Mouse (Mus musculus) heart, adult 11 months (tissue): ENCODE measurements around the gene Rps27l.
A peak's percentile ranks its signal among the peaks of the same experiment; 100 is the strongest.

Source experiments
- DNase-seq: peaks from one replicate; pipeline ENCODE4 v3.0.0; 2022

Rps27l gene

DNA sequence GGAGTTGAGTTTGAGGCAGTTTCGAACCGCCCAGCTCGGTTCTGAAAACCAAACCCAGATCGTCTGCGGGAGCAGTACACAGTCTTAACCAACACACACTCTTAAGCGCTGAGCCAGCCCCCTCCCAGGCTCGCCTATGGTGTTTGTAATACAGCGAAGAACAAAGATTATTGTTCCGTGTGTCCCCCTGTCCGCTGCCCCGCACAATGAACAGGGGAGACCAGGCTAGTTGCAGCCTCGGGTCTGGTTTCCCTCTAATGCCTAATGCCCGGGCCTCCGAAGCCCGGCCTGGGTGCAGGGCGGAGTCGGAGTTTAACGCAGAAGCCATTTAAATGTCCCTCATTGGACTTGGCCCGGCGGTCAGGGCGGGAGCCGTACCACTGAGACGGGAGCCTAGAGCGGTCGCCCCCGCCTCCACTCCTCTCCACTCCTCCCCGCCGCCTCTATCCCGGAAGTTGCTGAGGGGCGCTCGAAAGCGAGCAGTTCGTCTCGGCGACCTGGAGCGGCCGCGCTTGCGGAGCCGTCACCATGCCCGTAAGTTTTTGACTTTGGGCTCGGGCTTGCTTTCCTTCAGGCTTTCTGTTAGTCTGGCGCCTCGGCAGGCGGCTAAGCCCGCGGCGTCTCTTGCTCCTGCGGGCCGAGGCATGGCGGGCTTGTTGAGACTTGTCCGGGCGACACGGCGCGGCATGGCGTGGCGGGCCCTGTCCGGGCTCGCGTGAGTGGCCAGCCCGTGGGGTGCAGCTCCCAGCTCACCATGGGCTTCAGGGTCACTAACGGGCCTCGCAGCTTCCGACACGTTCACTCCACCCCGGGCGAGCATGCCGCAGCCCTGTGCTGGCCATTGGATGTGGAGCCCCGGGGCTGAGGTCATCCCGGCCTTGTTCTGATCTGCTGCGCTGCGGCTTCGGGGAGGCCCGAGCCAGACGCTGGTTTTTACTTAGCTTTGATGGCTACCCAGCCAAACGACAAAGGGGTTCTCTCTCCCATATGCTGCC lies at the start of gene Rps27l:
Gene Rps27l, plus strand, starts transcription at position 440 of the 995 bp plus-strand sequence.
- DNase-seq: peak; percentile 100

DNA sequence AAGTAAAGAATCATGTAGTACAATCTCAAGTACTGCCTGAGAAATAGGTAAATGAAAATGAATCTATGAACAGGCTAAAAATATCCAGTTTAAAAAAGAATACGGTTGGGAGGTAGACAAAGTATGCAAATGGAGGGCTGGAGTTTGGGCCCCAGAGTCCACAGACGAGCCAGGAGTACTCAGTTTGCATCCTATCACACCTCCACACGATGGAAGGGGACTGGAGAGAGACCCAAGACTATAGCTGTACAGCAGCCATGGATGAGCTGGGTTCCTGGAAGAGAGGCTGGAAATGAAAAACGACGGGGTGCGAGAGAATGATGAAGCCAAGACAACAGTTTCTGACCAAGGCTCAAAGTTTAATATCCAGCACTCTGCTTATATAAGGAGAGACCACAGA lies 48.9 kb upstream of the Rps27l start:
- peak; percentile 66 for DNase-seq

DNA sequence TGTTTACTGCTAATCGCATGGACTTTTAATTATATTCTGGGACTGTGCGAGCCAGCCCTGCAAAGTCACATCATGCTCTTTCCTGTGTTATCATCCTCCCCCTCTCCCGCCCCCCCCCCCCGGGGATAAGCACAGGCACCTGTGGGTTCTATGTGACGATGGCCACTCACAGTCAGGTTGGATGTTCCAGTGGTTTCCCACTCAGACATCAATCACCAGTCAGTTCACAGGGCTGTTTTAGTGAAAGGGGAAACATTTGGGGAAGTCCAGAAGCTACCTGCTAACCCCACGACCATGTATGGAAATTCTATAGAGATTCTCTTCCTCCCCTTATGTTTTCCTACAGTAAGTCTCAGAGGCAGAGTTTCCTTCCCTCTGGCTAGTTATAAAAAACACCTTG lies 48.0 kb upstream of the Rps27l start:
- no peak for DNase-seq

DNA sequence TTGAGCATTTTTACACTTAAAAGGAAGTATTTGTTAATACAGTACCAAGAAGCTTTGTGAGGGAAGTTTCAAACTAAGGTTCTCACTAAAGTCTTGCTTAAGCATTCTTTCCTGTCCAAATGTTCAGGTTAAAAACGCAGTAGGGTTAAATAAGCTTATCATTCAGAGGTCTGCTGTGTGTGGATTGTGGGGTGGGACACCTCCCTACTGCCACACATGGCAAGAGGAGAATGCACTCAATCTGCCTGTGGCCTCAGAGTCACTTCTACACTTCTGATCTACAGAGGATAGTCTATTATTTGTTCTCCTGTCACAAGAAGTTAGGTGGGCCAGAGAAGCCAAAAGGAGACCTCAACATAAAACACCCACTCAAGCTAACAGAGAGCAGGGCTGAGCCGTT lies 46.8 kb upstream of the Rps27l start:
- no peak for DNase-seq

DNA sequence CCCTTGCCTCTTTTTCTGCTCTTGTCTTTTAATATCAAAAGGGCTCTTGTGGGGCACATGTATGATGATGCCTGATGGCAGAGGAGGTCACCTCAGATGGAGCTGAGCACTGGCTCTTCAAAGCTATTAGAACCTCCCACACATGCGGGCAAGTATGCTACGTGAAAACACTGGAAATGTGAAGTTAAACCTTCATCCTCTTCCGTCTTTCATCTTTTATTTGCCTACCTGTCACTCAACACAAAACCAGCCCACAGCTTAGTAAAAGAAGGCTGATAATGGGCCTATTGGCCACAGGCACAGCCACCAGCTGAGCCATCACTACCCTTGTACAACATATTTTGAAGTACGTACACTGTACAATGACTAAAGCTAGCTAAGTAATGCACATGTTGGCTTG lies 46.4 kb upstream of the Rps27l start:
- DNase-seq: no peak

DNA sequence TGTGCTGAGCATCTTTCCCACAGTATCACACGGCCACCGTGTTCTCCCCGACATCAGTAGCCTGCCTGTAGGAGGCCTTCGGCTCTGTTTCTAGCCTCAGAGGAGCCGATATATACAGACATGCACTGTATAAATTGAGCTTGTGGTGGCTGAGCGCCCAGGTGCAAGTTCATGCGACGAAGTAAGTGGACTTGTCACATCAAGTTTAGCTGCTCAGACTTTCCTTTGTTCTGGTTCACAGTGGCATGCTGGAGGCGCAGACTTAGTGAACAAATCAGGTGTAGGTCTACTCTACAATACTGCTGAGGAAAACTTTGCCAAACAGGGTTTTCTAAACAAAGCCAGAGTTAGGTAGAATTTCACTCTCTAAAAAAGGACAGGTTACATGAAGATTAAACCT lies 39.9 kb upstream of the Rps27l start:
- DNase-seq: peak; percentile 54

DNA sequence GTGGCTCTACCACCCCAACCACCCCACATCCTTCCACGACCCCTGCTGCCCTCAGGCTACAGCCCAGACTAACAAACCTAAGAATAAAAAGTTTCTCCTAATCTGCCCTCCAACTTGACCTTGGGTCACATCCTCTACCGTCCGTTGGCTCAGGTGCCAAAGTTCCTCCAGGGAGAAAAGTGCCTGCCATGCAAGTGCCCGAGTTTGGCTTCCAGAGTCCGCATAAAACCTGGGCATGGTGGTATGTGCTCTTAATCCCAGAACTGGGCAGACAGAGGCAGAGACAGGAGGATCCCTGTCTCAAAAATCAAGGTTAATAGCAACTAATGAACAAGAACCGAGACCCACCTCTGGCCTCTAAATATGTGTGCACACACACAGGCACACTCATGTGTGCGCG lies 38.8 kb upstream of the Rps27l start:
- DNase-seq: peak; percentile 83

DNA sequence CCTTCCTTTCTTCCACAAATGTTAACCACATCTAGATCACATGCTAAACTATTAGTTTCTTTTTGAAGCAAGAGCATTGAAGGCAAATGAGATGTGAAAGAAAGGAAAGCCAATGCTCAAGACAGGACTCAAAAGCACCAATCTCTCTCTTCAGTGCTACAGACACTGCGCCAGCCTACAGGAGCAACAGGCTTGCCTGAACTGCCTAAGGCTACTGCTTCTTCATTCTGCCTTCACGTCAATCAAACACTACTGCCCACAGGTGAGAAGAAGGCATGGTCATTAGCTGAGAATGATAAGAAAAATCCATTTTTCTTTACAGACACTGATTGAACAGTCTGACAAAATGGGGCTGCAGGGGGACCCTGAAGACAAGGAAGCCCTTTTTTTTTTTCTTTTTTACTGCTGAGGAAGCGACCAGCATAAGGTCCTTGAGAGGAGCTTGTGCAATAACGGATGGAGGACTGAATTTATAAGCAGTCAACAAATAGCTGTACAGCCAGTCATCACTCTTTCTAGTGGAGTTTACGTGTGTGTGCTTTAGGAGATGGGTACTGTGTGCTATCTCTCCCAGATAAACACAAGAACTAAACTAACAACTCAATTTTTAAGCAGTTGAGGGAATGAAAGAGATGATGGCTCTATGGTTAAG lies 38.0 kb upstream of the Rps27l start:
- DNase-seq: peak; percentile 81

DNA sequence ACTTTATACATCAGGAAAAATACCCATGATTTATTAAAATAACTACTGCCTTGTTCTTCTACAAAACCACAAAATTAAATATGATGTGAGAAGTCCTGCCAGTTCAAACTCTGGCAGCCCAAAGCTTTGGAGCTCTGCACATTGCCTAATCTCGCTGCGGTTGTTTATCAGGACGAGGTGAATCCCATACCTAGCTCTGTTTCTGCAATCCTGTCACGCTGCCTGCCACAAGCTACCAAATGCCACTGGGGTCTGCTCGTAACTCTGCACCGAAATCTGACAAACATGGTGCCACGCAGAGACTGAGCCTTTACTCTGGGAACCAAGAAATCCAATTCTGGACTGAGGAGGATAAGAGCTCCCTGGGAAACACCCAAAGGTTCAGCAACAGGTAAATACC lies 36.0 kb upstream of the Rps27l start:
- DNase-seq: peak; percentile 79

DNA sequence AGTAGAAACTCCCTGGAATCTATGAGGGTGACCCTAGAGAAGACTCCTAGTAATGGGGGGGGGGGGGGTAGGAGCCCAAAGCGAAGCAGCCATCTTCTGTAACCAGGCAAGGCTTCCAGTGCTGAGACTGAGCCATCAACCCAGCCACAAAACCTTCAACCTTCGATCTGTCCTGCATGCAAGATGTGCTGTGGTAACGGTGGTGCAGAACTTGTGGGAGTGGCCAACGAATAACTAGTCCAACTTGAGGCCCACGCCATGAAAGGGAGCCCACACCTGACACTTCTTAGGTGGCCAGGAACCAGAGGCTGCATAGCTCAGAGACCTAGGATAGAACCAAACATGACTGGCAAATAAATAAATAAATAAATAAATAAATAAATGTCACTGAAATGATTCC lies 35.2 kb upstream of the Rps27l start:
- peak; percentile 86 for DNase-seq

DNA sequence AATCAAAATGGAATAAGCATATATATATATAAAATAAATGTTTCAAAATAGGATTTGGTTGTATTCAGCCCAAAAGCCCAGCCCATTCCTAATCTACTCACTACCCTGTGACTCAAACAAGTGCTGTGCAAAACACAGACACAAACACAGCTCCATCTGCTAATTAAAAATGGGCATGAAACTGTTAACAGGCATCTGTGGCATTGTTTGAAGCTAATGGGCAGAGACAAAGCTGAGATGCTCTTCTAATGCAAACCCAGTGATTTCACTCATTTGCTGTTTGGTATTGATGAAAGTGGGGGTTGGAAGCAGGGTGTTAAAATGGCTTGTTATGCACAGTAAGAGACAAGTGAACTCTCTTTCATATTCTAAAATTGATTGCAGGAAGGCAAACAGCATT lies 33.6 kb upstream of the Rps27l start:
- peak; percentile 18 for DNase-seq

DNA sequence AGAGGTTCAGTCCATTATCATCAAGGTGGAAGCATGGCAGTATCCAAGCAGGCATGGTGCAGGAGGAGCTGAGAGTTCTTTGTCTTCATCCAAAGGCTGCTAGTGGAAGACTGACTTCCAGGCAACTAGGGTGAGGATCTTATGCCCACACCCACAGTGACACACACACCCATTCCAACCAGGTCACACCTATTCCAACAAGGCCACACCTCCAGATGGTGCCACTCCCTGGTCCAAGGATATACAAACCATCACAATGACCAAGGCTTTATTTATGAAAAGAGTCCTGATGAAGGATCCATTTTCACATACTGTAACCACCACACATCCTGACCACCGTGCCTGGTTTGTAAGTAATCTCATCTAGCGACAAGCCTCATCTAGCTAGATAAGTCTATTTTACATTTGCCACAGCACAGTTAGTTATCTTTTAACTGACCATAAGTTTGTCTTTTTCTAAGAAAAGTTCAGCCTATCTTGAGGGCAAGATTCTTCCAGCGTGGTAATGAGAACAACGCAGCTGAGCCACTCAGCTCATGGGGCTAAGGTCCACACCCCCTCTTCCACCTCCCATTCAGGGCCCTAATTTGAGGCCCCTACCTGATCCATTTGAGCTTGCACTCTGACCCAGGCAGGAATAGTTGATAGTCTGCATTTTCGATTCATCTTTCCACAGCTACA lies 32.5 kb upstream of the Rps27l start:
- DNase-seq: peak; percentile 80

DNA sequence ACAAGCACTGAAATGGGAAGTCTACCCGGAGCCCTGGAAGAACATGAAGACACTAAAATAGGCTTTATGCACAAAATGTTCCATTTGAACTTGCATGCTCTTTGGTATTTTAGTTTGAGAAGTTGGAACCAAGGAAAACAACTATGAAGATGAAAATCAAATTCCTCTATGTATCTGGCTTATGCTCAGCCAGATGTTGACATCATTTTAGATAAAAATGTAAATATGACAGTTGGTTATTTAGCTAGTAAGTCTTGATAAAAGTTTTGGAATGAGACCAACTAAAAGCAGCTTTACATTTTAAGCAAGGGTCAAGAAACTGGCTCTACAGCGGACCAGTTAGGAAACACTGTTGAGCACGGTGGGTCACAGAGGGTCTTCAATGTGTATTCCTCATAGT lies 31.3 kb upstream of the Rps27l start:
- DNase-seq: no peak

DNA sequence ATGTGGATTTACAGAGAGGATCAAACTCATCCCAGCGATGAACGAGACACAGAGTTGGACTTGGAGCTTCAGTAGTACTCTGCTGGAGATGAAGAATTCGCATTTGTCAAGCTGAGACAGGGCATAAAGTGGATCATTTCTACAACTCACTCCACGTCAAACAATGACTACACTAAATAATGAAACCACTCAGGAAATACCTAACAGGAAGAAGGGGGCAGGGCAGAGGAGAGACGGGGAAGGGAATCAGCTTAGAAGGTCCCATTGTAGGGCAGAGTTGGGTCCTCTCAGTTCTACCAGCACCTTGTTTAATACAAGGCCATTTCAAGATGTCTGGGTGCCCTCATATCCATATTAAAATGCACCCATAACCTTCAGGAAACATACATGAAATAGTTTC lies 30.5 kb upstream of the Rps27l start:
- DNase-seq: peak; percentile 89

DNA sequence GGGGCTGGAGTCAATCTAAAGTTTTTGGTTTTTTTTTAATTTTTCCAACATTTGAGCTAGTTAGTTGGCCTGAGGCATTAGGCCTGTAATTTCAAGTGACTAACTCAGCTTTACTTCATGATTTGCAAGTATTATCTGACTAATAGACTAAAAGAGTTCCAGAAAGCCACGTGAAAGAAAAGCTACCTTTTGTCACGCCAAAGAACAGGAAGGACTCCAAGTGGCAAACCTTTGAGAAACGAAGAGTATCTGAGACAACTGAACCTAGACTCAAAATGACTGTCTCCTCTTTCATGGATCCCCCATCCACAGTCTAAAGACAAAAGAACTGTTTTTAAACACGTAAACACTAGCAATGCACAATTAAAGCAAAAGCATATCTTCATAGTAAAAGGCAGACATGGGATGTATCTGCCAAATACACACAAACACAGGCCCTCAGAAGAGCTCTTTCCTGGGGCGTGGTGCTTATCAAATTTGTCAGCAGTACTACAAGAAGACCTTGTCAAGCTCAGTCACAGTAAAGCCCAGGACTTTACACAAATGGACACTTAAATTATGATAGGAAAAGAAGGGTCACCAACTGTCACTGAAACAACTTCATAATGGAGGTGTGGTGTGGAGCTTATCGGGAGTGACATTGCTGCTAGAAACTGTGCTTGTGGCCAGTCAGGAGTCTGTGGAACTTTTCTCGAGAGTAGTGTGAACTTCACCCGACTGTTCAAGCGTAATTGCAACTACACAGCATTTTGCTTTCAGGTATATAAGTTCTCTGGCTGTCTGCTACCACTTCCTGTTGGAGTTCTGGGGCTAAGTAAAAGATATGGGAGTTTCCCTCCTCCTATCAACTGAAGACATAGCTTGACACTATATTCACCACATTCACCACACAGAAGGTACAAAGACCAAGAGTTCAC lies 29.8 kb upstream of the Rps27l start:
- peak; percentile 80 for DNase-seq

DNA sequence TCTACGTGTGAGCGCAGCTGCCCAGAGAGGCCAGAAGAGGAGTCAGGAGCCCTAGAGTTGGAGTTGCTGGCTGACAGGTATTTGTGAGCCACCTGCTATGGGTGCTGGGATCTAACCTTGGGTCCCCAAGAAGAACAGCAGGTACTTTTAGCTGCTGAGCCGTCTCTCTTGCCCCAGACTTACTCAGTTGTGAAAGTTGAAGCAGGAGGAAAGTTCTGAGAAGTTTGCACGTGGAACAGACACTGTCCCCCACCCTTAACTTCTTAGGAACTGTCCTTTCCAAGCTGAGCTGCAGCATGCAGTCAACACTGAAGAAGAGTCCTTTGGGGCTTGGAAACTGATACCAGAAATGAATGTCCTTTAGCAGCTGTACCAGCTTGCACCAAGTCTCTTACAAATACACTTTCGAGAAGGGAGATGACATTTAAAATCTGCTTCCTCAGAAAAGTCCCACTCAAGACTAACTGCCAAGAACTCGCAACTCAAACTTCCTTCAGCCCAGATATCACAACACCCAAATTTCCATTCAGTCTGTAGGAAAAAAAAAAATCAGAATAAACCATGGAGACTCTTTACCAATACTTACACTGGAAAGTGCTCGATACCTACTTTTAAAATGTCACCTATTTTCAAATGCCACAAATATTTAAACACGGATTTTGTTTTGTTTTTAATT lies 28.5 kb upstream of the Rps27l start:
- peak; percentile 89 for DNase-seq

DNA sequence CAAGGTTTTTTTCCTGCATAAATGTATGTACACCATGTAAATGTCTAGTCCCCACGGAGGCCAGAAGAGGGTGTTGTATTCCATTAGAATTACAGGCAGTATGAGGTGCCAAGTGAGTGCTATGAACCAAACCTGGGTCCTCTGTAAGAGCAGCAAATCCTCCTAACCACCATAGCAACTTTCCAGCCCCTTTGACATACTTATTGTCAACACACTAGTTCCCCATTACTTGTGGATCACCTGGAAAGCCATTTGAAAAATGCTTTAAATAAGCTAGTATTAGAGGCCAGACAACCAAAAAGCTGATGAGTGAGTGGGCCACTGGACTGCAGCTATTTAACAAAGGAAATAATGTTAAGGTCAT lies 28.0 kb upstream of the Rps27l start:
- DNase-seq: peak; percentile 82

DNA sequence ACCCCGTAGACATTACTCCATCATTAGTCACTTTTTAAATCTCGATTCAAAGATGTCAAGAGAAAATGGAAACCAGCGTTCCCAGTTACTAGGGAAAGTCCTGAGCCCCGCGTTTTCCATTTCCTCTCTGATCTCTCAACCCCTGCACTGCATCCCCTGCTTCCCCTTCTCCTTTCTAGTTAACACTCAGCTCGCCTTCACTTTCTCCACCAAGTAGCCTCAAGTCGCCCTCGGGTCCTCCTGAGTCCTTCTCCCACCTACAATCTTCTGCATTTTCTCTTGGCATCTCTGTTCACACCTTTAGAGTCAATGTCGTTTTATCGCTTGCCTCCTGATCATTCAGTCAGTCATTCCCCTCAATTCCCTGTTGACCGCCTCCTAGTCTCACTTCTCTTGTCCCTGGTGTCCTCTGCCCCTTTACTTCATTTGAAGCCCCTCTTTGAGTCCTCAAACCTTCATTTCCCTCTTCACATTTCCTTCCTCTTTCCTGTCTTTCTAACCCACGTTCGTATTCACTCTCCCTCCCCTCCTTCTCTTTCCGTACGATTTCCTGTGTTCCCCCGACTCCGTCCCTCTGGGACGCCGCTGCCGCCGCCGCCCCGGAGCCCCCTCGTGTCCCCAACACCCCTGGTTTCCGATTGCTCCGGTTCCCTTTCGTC lies 27.1 kb upstream of the Rps27l start:
- no peak for DNase-seq

DNA sequence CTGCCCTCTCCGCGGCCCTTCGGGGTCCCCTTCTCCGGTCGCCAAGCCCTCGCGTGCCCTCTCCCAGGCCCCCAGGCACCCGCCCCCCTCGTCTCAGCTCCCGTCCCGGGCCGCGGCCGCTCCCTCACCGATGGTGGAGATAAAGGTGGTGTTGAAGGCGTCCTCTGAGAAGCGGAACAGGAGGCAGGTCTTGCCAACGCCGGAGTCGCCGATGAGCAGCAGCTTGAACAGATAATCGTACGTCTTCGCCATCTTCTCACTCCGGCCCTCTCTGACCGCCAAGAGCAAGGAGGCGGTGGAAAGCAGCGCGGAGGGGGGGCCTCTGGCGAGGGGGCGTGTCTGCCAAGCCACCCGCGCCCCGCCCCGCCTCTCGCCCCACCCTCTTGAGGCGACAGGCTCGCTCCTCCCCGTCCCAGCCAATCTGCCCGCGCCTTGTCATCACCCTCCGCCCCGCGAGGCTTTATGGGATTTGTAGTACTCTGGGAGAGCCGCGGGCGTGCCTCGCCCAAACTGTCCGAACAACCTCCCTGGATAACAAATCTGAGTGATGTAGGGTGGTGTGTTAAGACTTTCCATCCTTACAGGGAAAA lies 26.4 kb upstream of the Rps27l start, which contains the start of gene Rab8b:
Gene Rab8b, minus strand, starts transcription at position 306 of the 590 bp plus-strand sequence.
- peak; percentile 100 for DNase-seq

DNA sequence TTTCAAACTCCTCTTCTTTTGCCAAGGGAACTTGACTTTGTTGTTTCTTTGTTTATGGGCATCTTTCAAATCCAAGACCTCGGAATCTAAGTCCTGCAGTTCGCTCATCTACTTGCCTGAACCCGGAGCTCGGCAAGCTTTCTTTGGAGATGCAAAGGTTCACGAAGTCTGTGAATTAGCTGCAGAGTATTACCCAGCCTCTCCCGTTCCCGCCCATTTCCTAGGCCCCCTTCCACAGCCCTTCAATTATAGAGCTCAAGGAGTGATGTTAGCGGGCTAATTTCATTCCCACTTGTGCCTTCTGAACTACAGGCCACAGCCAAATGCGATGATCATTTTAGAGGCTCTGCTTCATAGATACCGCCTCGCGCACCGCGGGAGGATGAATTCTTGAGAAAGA lies 25.9 kb upstream of the Rps27l start:
- DNase-seq: peak; percentile 93
